Mouse (Mus musculus) liver, embryonic 14.5 days (tissue): ENCODE data around the gene Gm17657. TPM values are rescaled to one million over a fixed set of nuclear protein-coding genes. Genes with fewer than 3 reads are reported as not detected.
"Not testable (repeated sequence)": the region's sequence is repeated elsewhere in the genome, so short reads cannot be mapped to it uniquely, and the experiment has no call there.

ENCODE experiments used
- ATAC-seq: fragments of 200-750 bp; cut with Nextera tagmentation; 2 replicates; pipeline ENCODE4 v1.8.0; 2017; ENCODE audit warnings: moderate number of reproducible peaks, mild to moderate bottlenecking, moderate library complexity; ENCODE audit not compliant: insufficient read depth
- DNase-seq, 3 experiments: peaks; one replicate each; pipeline ENCODE4 v3.0.0-alpha.2; 2012 to 2013; ENCODE audit warnings: low read depth in 3 of 3, low spot score in 3 of 3
- H3K27ac ChIP-seq: fragments of 300-500 bp; sonication (generic); 2 replicates; pipeline ENCODE4 v1.5.1; 2014; ENCODE audit warnings: moderate library complexity, mild to moderate bottlenecking, control low read depth, inconsistent platforms
- H3K27me3 ChIP-seq: fragments of 300-500 bp; sonication (generic); 2 replicates; pipeline ENCODE4 v1.6.1; 2014; ENCODE audit warnings: mild to moderate bottlenecking, low read length, moderate library complexity; ENCODE audit not compliant: control insufficient read depth, insufficient read depth
- H3K36me3 ChIP-seq: fragments of 300-500 bp; sonication (generic); replicated peaks from 2 replicates; pipeline ENCODE4 v1.6.1; 2014; ENCODE audit warnings: low read depth; ENCODE audit not compliant: control insufficient read depth, insufficient read depth
- H3K4me1 ChIP-seq, 2 experiments: fragments of 200-500 bp in 1 of 2; fragments of 300-500 bp in 1 of 2; sonication (generic) in 1 of 2; replicated peaks; 2 replicates each; pipeline ENCODE4 v1.6.1; 2012 to 2014; ENCODE audit warnings: antibody characterized with exemption in 1 of 2, inconsistent platforms in 1 of 2, low read length in 1 of 2; ENCODE audit not compliant: control insufficient read depth in 2 of 2, insufficient read depth in 2 of 2
- H3K4me2 ChIP-seq: fragments of 300-500 bp; sonication (generic); 2 replicates; pipeline ENCODE4 v1.6.1; 2014; ENCODE audit warnings: low read depth, mild to moderate bottlenecking, control low read depth, moderate library complexity
- H3K4me3 ChIP-seq, 2 experiments: fragments of 200-500 bp in 1 of 2; fragments of 300-500 bp in 1 of 2; sonication (generic) in 1 of 2; 2 replicates each; pipeline ENCODE4 v1.5.1; 2012 to 2014; ENCODE audit warnings: low read depth in 2 of 2, low read length in 2 of 2, mild to moderate bottlenecking in 2 of 2, control low read depth in 1 of 2, inconsistent platforms in 1 of 2, moderate library complexity in 1 of 2; ENCODE audit not compliant: insufficient read depth in 1 of 2
- H3K9ac ChIP-seq: fragments of 300-500 bp; sonication (generic); replicated peaks from 2 replicates; pipeline ENCODE4 v1.6.1; 2014; ENCODE audit warnings: mild to moderate bottlenecking, control low read depth, moderate library complexity
- H3K9me3 ChIP-seq: fragments of 300-500 bp; sonication (generic); 2 replicates; pipeline ENCODE4 v1.6.1; 2016; ENCODE audit warnings: low read length, mixed read lengths; ENCODE audit not compliant: control insufficient read depth
- CTCF ChIP-seq: IDR thresholded peaks from 2 replicates; pipeline ENCODE4 v1.5.1; 2016; ENCODE audit warnings: antibody characterized with exemption, low read depth, control low read depth
- EP300 ChIP-seq: IDR thresholded peaks from 2 replicates; pipeline ENCODE4 v1.6.1; 2016; ENCODE audit warnings: antibody characterized with exemption, low read depth
- WGBS: fragments of 180-500 bp; shearing (Covaris S2); extraction: QIAGEN DNeasy Blood & Tissue Kit; methylation state at CpG from one replicate; pipeline ENCODE4 v1.1.7; 2014; ENCODE audit not compliant: insufficient replicate concordance; 5-methylcytosine and 5-hydroxymethylcytosine counted together
- polyA plus RNA-seq, 2 experiments: library from polyadenylated mRNA; depleted of rRNA in 1 of 2; stranded (reverse) in 1 of 2; unstranded in 1 of 2; fragments of >200 nt; fragmentation: Nextera tagmentation in 1 of 2; extraction: Ambion mirVana in 1 of 2; gene quantifications; 2 replicates each; pipeline versions ENCODE4 v1.2.1 to v1.2.3; 2012 to 2014

Gene Gm17657
- polyA plus RNA-seq, 2 experiments: not detected

GRCm38 (mm10) chr17:29531278-29531677 is 18.2 kb downstream of the Gm17657 start:
- no peaks in the 10 kb centered on the region for H3K36me3 ChIP-seq
- WGBS: 60% methylated on average over 9 of the region's 9 CpGs

GRCm38 (mm10) chr17:29530508-29530907 is 18.9 kb downstream of the Gm17657 start:
- no peaks in the 10 kb centered on the region for H3K27me3 ChIP-seq
- no peak overlapping the region for H3K4me2 ChIP-seq
- H3K36me3 ChIP-seq: no peaks in the 10 kb centered on the region
- TF ChIP-seq EP300: no peak
- TF ChIP-seq CTCF: no peak
- no peak overlapping the region for H3K4me3 ChIP-seq
- H3K27ac ChIP-seq: no peak overlapping the region
- H3K4me1 ChIP-seq: no peaks in the 10 kb centered on the region; a peak in 1 of 4 replicates
- no peak overlapping the region for H3K9ac ChIP-seq
- peaks cover 2% of the 10 kb centered on the region; the same call in 1 of the 2 replicates for H3K9me3 ChIP-seq
- ATAC-seq: no peak
- DNase-seq: no peak
- WGBS: 71% methylated on average over 6 of the region's 6 CpGs

More at GRCm38 (mm10) chr17:29531278-29531677, 18.2 kb downstream of the Gm17657 start:
- Histone ChIP-seq H3K9ac (no peak overlapping the region), H3K9me3 (no peaks in the 10 kb centered on the region), H3K27me3 (no peaks in the 10 kb centered on the region), H3K4me3 (no peak overlapping the region), H3K27ac (no peak overlapping the region), H3K4me1 (no peaks in the 10 kb centered on the region; a peak in 1 of 4 replicates), H3K4me2 (no peak overlapping the region)
- no peak for TF ChIP-seq EP300
- TF ChIP-seq CTCF: peak; percentile 64
- DNase-seq (no peak), ATAC-seq (no peak)

- no peaks in the 10 kb centered on the region; a peak in 1 of 4 replicates for H3K4me1 ChIP-seq
- 72% methylated on average over 8 of the region's 8 CpGs for whole genome bisulfite sequencing
- no peak for DNase-seq
- H3K36me3 ChIP-seq: no peaks in the 10 kb centered on the region
- ATAC-seq: no peak
- H3K9me3 ChIP-seq: peaks cover 3% of the 10 kb centered on the region; the same call in 1 of the 2 replicates
- H3K4me2 ChIP-seq: no peak overlapping the region
- no peak overlapping the region for H3K9ac ChIP-seq
- no peaks in the 10 kb centered on the region for H3K27me3 ChIP-seq
- no peak overlapping the region for H3K27ac ChIP-seq
- no peak for TF ChIP-seq EP300
- TF ChIP-seq CTCF: peak; percentile 68
- H3K4me3 ChIP-seq: no peak overlapping the region
Measured at GRCm38 (mm10) chr17:29528568-29529187, 20.8 kb downstream of the Gm17657 start.

GRCm38 (mm10) chr17:29525613-29526012 is 23.8 kb downstream of the Gm17657 start:
- 61% methylated on average over 2 of the region's 2 CpGs for WGBS
- TF ChIP-seq EP300 (no peak), CTCF (peak; percentile 20; the same call in 1 of the 2 replicates)
- DNase-seq (no peak), ATAC-seq (no peak)
- Histone ChIP-seq H3K27ac (no peak overlapping the region), H3K4me3 (no peak overlapping the region), H3K27me3 (no peaks in the 10 kb centered on the region), H3K9ac (no peak overlapping the region), H3K4me1 (no peaks in the 10 kb centered on the region), H3K9me3 (peaks cover 3% of the 10 kb centered on the region; the same call in 1 of the 2 replicates), H3K36me3 (no peaks in the 10 kb centered on the region), H3K4me2 (no peak overlapping the region)

GRCm38 (mm10) chr17:29519731-29520130 is 29.7 kb downstream of the Gm17657 start:
- Histone ChIP-seq H3K9me3 (no peaks in the 10 kb centered on the region), H3K9ac (no peak overlapping the region), H3K4me2 (no peak overlapping the region), H3K4me1 (no peaks in the 10 kb centered on the region), H3K27me3 (no peaks in the 10 kb centered on the region), H3K27ac (no peak overlapping the region), H3K36me3 (no peaks in the 10 kb centered on the region), H3K4me3 (no peak overlapping the region)
- DNase-seq: no peak
- WGBS: 55% methylated on average over 8 of the region's 8 CpGs
- TF ChIP-seq CTCF (no peak), EP300 (no peak)
- no peak for ATAC-seq

GRCm38 (mm10) chr17:29518665-29519064 is 30.8 kb downstream of the Gm17657 start:
- not testable (repeated sequence) for H3K27me3 ChIP-seq, DNase-seq, H3K27ac ChIP-seq, H3K9me3 ChIP-seq, ATAC-seq, H3K4me1 ChIP-seq, H3K4me2 ChIP-seq, H3K36me3 ChIP-seq, H3K4me3 ChIP-seq, H3K9ac ChIP-seq
- WGBS: 53% methylated on average over 5 of the region's 5 CpGs
